Mouse (Mus musculus) MEL (cell line): ENCODE results near the gene Fgg. TPM values are rescaled to one million over a fixed set of nuclear protein-coding genes. Genes with fewer than 3 reads are reported as not detected.

Experiments used
- DNase-seq: peaks from one replicate; pipeline ENCODE4 v3.0.0; 2011; ENCODE audit warnings: low read depth, low spot score
- H3K27ac ChIP-seq: 2 replicates; pipeline ENCODE4 v1.5.1; 2012; ENCODE audit warnings: low read depth, mild to moderate bottlenecking, control low read depth, low read length, moderate library complexity; ENCODE audit not compliant: control insufficient read depth
- H3K27me3 ChIP-seq, 2 experiments: fragments of 150-350 bp in 1 of 2; sonication (generic) in 1 of 2; 2 replicates each; pipeline ENCODE4 v1.6.1; 2012; ENCODE audit warnings: low read length in 2 of 2, mild to moderate bottlenecking in 2 of 2, improper control_type of control experiment in 1 of 2, moderate library complexity in 1 of 2; ENCODE audit not compliant: insufficient read depth in 2 of 2, control insufficient read depth in 1 of 2
- H3K36me3 ChIP-seq, 2 experiments: 2 replicates each; pipeline ENCODE4 v1.6.1; 2012 to 2014; ENCODE audit warnings: low read length in 2 of 2, improper control_type of control experiment in 1 of 2, inconsistent platforms in 1 of 2, mild to moderate bottlenecking in 1 of 2; ENCODE audit not compliant: insufficient read depth in 2 of 2, control insufficient read depth in 1 of 2
- H3K4me1 ChIP-seq, 2 experiments: fragments of 150-350 bp in 1 of 2; sonication (generic) in 1 of 2; 2 replicates each; pipeline ENCODE4 v1.6.1; 2012; ENCODE audit warnings: low read length in 2 of 2, improper control_type of control experiment in 1 of 2, mild to moderate bottlenecking in 1 of 2; ENCODE audit not compliant: insufficient read depth in 2 of 2, control insufficient read depth in 1 of 2
- H3K4me3 ChIP-seq, 2 experiments: fragments of 150-350 bp in 1 of 2; sonication (generic) in 1 of 2; 2 replicates each; pipeline ENCODE4 v1.5.1; 2012; ENCODE audit warnings: low read depth in 2 of 2, low read length in 2 of 2, mild to moderate bottlenecking in 2 of 2, moderate library complexity in 2 of 2, control low read depth in 1 of 2, improper control_type of control experiment in 1 of 2; ENCODE audit not compliant: control insufficient read depth in 1 of 2, insufficient read depth in 1 of 2
- H3K79me2 ChIP-seq: 2 replicates; pipeline ENCODE4 v1.6.1; 2012; ENCODE audit warnings: mild to moderate bottlenecking, low read length, moderate library complexity; ENCODE audit not compliant: control insufficient read depth, poor library complexity, insufficient read depth
- H3K9ac ChIP-seq: 2 replicates; pipeline ENCODE4 v1.6.1; 2012; ENCODE audit warnings: low read depth, mild to moderate bottlenecking, control low read depth, low read length, moderate library complexity; ENCODE audit not compliant: control insufficient read depth, poor library complexity, severe bottlenecking
- H3K9me3 ChIP-seq: fragments of 150-350 bp; sonication (generic); replicated peaks from 2 replicates; pipeline ENCODE4 v1.6.1; 2012; ENCODE audit warnings: mild to moderate bottlenecking, low read length, improper control_type of control experiment, moderate library complexity; ENCODE audit not compliant: insufficient read depth
- ELF1 ChIP-seq: IDR thresholded peaks from 2 replicates; pipeline ENCODE4 v1.6.1; 2014; ENCODE audit warnings: low read depth, mild to moderate bottlenecking, inconsistent platforms, low read length, improper control_type of control experiment, moderate library complexity
- EP300 ChIP-seq, 2 experiments: IDR thresholded peaks; 2 replicates each; pipeline ENCODE4 v1.6.1; 2011; ENCODE audit warnings: improper control_type of control experiment in 2 of 2, low read length in 2 of 2, low read depth in 1 of 2, mild to moderate bottlenecking in 1 of 2
- GABPA ChIP-seq: IDR thresholded peaks from 2 replicates; pipeline ENCODE4 v1.6.1; 2012; ENCODE audit warnings: low read depth, mild to moderate bottlenecking, inconsistent platforms, low read length, improper control_type of control experiment, moderate library complexity
- HCFC1 ChIP-seq: IDR thresholded peaks from 2 replicates; pipeline ENCODE4 v1.6.1; 2012; ENCODE audit warnings: low read depth, mild to moderate bottlenecking, inconsistent platforms, low read length, improper control_type of control experiment, moderate library complexity
- MAFK ChIP-seq: IDR thresholded peaks from 2 replicates; pipeline ENCODE4 v1.6.1; 2011; ENCODE audit warnings: low read depth, mild to moderate bottlenecking, low read length, improper control_type of control experiment, borderline replicate concordance
- MAZ ChIP-seq: IDR thresholded peaks from 2 replicates; pipeline ENCODE4 v1.6.1; 2012; ENCODE audit warnings: low read depth, mild to moderate bottlenecking, inconsistent platforms, low read length, improper control_type of control experiment
- MXI1 ChIP-seq: IDR thresholded peaks from 2 replicates; pipeline ENCODE4 v1.6.1; 2011; ENCODE audit warnings: mild to moderate bottlenecking, low read depth, low read length, improper control_type of control experiment
- MYB ChIP-seq: IDR thresholded peaks from 2 replicates; pipeline ENCODE4 v1.6.1; 2011; ENCODE audit warnings: mild to moderate bottlenecking, low read depth, low read length, improper control_type of control experiment
- MYC ChIP-seq: IDR thresholded peaks from 2 replicates; pipeline ENCODE4 v1.6.1; 2011; ENCODE audit warnings: low read depth, mild to moderate bottlenecking, low read length, improper control_type of control experiment, moderate library complexity
- POLR2A ChIP-seq, 2 experiments: IDR thresholded peaks; 2 replicates each; pipeline ENCODE4 v1.6.1; 2011 to 2012; ENCODE audit warnings: low read length in 2 of 2, mild to moderate bottlenecking in 2 of 2, control low read depth in 1 of 2, improper control_type of control experiment in 1 of 2, low read depth in 1 of 2, moderate library complexity in 1 of 2; ENCODE audit not compliant: control insufficient read depth in 1 of 2, insufficient read depth in 1 of 2, poor library complexity in 1 of 2
- POLR2AphosphoS2 ChIP-seq: IDR thresholded peaks from 2 replicates; pipeline ENCODE4 v1.6.1; 2011; ENCODE audit warnings: low read length, improper control_type of control experiment
- POLR2AphosphoS5 ChIP-seq: IDR thresholded peaks from 2 replicates; pipeline ENCODE4 v1.6.1; 2012; ENCODE audit warnings: low read depth, borderline replicate concordance, mild to moderate bottlenecking, inconsistent platforms, low read length, moderate library complexity, mixed read lengths
- RCOR1 ChIP-seq: IDR thresholded peaks from 2 replicates; pipeline ENCODE4 v1.6.1; 2012; ENCODE audit warnings: low read depth, mild to moderate bottlenecking, inconsistent platforms, low read length, improper control_type of control experiment
- SIN3A ChIP-seq: IDR thresholded peaks from 2 replicates; pipeline ENCODE4 v1.6.1; 2012; ENCODE audit warnings: low read length, improper control_type of control experiment, inconsistent platforms
- USF1 ChIP-seq: IDR thresholded peaks from 2 replicates; pipeline ENCODE4 v1.6.1; 2014; ENCODE audit warnings: low read depth, mild to moderate bottlenecking, inconsistent platforms, low read length, improper control_type of control experiment, moderate library complexity
- ZC3H11A ChIP-seq: IDR thresholded peaks from 2 replicates; pipeline ENCODE4 v1.6.1; 2012; ENCODE audit warnings: low read depth, mild to moderate bottlenecking, inconsistent platforms, low read length, improper control_type of control experiment
- ZKSCAN1 ChIP-seq: IDR thresholded peaks from 2 replicates; pipeline ENCODE4 v1.6.1; 2012; ENCODE audit warnings: low read depth, mild to moderate bottlenecking, inconsistent platforms, low read length, improper control_type of control experiment, moderate library complexity
- polyA plus RNA-seq, 2 experiments: library from polyadenylated mRNA; stranded (reverse) in 1 of 2; unstranded in 1 of 2; fragments of >175 nt in 1 of 2; fragments of >200 nt in 1 of 2; gene quantifications; 2 replicates each; pipeline versions ENCODE4 v1.2.1 to v1.2.4; 2012; ENCODE audit warnings: low replicate concordance in 2 of 2, low read depth in 1 of 2; ENCODE audit not compliant: insufficient read length in 2 of 2, insufficient read depth in 1 of 2, missing spikeins in 1 of 2
- total RNA-seq: library from RNA; depleted of rRNA; stranded (reverse); fragments of 300-350 nt; gene quantifications from 2 replicates; pipeline ENCODE4 v1.2.3, GENCODE M21; 2012

Gene Fgg
- total and polyA plus RNA-seq, 3 experiments = not detected

DNA sequence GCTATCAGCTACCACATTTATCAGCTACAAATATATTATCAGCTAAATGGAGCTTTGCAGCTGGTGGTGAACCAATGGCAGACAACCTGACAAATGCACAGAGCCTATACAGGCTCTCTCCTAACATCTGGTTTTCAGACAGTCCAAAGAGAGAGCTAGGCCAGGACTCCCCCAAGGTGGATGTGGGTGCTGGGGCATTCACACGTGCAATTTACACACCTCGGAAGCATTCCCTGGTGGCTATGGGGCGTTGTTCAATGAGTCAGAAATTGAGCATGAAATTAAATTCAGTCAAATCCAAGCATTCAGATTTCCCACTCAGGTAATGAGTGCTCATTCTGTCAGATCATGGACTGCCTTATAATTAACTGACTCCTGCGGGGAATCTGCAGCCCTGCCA lies 4.0 kb downstream of the Fgg start:
- Histone ChIP-seq H3K4me3 (no peak overlapping the region), H3K79me2 (no peaks in the 10 kb centered on the region), H3K9ac (no peak overlapping the region), H3K9me3 (no peaks in the 10 kb centered on the region), H3K36me3 (no peaks in the 10 kb centered on the region), H3K27ac (no peak overlapping the region), H3K27me3 (peaks cover 0 to 2% of the 10 kb centered on the region in 2 experiments; a peak in 1 of 4 replicates)
- no peak for DNase-seq
- no peak for TF ChIP-seq POLR2AphosphoS2
- no peak for TF ChIP-seq MXI1
- TF ChIP-seq ZKSCAN1 = no peak
- no peak for TF ChIP-seq HCFC1
- TF ChIP-seq ELF1 = no peak
- no peak for TF ChIP-seq SIN3A
- TF ChIP-seq, all 39 proteins: peak for 0
- H3K4me1 ChIP-seq = no peaks in the 10 kb centered on the region

DNA sequence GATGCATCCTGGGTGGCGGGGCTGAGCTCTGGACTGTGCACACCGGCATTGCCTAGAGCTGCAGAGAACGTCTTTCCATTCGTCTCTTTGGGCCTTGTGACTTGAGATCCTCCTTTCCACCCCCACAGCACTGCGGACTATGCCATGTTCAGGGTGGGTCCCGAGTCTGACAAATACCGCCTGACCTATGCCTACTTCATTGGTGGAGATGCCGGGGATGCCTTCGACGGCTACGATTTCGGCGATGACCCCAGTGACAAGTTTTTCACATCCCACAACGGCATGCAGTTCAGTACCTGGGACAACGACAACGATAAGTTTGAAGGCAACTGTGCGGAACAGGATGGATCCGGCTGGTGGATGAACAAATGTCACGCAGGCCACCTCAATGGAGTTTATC lies 5.1 kb downstream of the Fgg start:
- peaks cover 0 to 2% of the 10 kb centered on the region in 2 experiments; a peak in 1 of 4 replicates for H3K27me3 ChIP-seq
- no peak overlapping the region for H3K9ac ChIP-seq
- no peak overlapping the region for H3K27ac ChIP-seq
- TF ChIP-seq GABPA (no peak), MXI1 (no peak), MAFK (no peak), POLR2A (IDR thresholded peaks at IDR 0.05; ENCODE audit: control insufficient read depth in 1 of 2, insufficient read depth in 1 of 2, low read depth in 1 of 2, low read length in 2 of 2, poor library complexity in 1 of 2) (no peak), ZC3H11A (no peak), POLR2AphosphoS2 (no peak), USF1 (no peak), MYB (no peak), RCOR1 (no peak), MAZ (no peak), EP300 (IDR thresholded peaks at IDR 0.05; ENCODE audit: low read depth in 1 of 2, low read length in 2 of 2) (no peak), POLR2AphosphoS5 (no peak), ELF1 (no peak), MYC (no peak)
- H3K9me3 ChIP-seq = no peaks in the 10 kb centered on the region
- H3K4me3 ChIP-seq = no peak overlapping the region
- H3K79me2 ChIP-seq = no peaks in the 10 kb centered on the region
- H3K36me3 ChIP-seq = no peaks in the 10 kb centered on the region
- DNase-seq = no peak
- H3K4me1 ChIP-seq = no peaks in the 10 kb centered on the region
